Mouse (Mus musculus) liver, embryonic 14.5 days (tissue): Measurements from ENCODE around the gene Ntrk1.

Experiments used
- CTCF ChIP-seq: IDR thresholded peaks from 2 replicates; pipeline ENCODE4 v1.5.1; 2016; ENCODE audit warnings: antibody characterized with exemption, low read depth, control low read depth
- EP300 ChIP-seq: IDR thresholded peaks from 2 replicates; pipeline ENCODE4 v1.6.1; 2016; ENCODE audit warnings: antibody characterized with exemption, low read depth

DNA sequence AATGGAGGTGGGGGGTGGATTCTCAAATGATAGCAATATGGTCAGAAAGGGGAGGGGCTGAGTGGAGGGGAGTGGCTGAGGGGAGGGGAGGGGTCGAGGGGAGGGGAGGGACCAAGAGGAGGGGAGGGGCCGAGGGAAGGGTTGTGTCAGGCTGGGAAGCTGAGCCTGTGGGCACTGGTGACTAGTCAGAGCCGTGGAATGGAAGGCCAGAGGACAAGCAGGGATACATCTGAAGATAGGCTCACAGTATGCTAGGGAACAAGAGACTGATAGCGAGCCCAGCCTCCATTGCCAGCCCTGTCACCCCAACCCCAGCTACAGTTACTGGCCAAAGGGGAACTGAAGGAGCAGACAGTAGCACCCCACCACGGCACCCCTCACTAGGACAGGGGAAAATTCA is 36.3 kb downstream of the Ntrk1 start:
- TF ChIP-seq CTCF (no peak), EP300 (no peak)
